Mouse (Mus musculus) forebrain, embryonic 12.5 days (tissue): Measurements from ENCODE around the gene Cdh1. TPM values are rescaled to one million over a fixed set of nuclear protein-coding genes. Genes with fewer than 3 reads are reported as not detected.
"Not testable (repeated sequence)": the region's sequence is repeated elsewhere in the genome, so short reads cannot be mapped to it uniquely, and the experiment has no call there.

Source experiments
- ATAC-seq: fragments of 200-750 bp; cut with Nextera tagmentation; 2 replicates; pipeline ENCODE4 v1.8.0; 2017; ENCODE audit warnings: moderate TSS enrichment; ENCODE audit not compliant: low FRiP score
- H3K27ac ChIP-seq: fragments of 300-500 bp; sonication (generic); 2 replicates; pipeline ENCODE4 v1.5.1; 2016; ENCODE audit warnings: mild to moderate bottlenecking
- H3K27me3 ChIP-seq: fragments of 300-500 bp; sonication (generic); 2 replicates; pipeline ENCODE4 v1.6.1; 2016; ENCODE audit warnings: mild to moderate bottlenecking
- H3K36me3 ChIP-seq: fragments of 300-500 bp; sonication (generic); replicated peaks from 2 replicates; pipeline ENCODE4 v1.6.1; 2016; ENCODE audit warnings: mild to moderate bottlenecking
- H3K4me1 ChIP-seq: fragments of 300-500 bp; sonication (generic); 2 replicates; pipeline ENCODE4 v1.6.1; 2016
- H3K4me2 ChIP-seq: fragments of 300-500 bp; sonication (generic); 2 replicates; pipeline ENCODE4 v1.6.1; 2016; ENCODE audit warnings: mild to moderate bottlenecking, moderate library complexity
- H3K4me3 ChIP-seq: fragments of 300-500 bp; sonication (generic); replicated peaks from 2 replicates; pipeline ENCODE4 v1.5.1; 2016; ENCODE audit warnings: mild to moderate bottlenecking
- H3K9ac ChIP-seq: fragments of 300-500 bp; sonication (generic); 2 replicates; pipeline ENCODE4 v1.6.1; 2016; ENCODE audit warnings: mild to moderate bottlenecking
- H3K9me3 ChIP-seq: fragments of 300-500 bp; sonication (generic); 2 replicates; pipeline ENCODE4 v1.6.1; 2016
- WGBS: fragments of 180-500 bp; shearing (Covaris S2); methylation state at CpG from one replicate; pipeline ENCODE4 v1.1.7; 2016; 5-methylcytosine and 5-hydroxymethylcytosine counted together
- polyA plus RNA-seq: library from polyadenylated mRNA; unstranded; fragments of >200 nt; fragmentation: Nextera tagmentation; extraction: Ambion mirVana; gene quantifications from 2 replicates; pipeline ENCODE4 v1.2.1, GENCODE M21; 2016

The Cdh1 gene
- 3.9 and 4.2 TPM in 2 replicates for polyA plus RNA-seq

DNA sequence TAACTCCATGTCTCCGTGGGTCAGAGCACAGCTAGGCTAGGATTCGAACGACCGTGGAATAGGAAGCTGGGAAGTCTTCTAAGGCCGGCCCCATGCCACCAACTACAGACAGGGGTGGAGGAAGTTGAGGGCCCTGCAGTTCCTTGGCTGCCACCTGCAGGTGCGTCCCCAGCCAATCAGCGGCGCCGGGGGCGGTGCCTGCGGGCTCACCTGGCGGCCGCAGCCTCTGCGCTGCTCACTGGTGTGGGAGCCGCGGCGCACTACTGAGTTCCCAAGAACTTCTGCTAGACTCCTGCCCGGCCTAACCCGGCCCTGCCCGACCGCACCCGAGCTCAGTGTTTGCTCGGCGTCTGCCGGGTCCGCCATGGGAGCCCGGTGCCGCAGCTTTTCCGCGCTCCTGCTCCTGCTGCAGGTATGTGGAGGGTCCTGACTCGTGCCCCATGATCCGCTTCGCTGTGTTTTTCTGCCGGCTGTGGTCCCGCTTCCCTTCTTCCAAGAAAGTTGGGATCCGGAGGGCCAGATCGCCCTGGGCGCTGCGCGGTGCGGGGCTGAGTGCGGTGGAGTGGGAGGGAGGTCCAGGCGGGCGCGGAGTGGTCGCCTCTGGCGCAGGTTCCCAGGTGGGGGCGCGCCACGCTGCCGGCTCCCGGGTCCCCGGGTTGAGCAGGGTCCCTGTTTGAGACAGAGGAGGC lies at the start of gene Cdh1:
Gene Cdh1 (plus strand): TSS at position 221 of the 689 bp plus-strand sequence.
- H3K27me3 ChIP-seq, result peaks cover 61% of the 10 kb centered on the region
- under 1% methylated on average over 53 of the region's 53 CpGs for WGBS
- H3K27ac ChIP-seq, result no peak within 1 kb of the TSS
- H3K4me3 ChIP-seq, result peak within 1 kb of the TSS; percentile 54
- no peaks in the 10 kb centered on the region for H3K9me3 ChIP-seq
- peak within 1 kb of the TSS; percentile 43 for H3K9ac ChIP-seq
- H3K4me2 ChIP-seq, result peak within 1 kb of the TSS; percentile 95
- H3K36me3 ChIP-seq, result no peaks in the 10 kb centered on the region
- peaks cover 17% of the 10 kb centered on the region for H3K4me1 ChIP-seq
- no peak for ATAC-seq

DNA sequence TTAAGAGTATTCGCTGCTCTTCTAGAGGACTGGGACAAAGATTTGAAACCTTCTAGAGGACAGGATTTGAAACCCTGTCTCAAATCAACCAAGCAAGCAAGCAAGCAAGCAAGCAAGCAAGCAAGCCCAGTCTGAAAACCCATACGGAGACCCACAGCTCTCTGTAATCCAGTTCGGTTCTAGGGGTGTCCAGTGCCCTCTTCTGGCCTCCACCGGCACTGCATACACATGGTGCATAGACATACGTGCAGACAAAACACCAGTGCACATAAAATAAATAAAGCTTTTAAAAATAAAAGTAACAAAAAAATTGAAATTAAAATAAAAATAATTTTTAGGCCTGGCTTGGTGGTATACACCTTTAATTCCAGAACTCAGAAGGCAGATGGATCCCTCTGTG lies 49.1 kb upstream of the Cdh1 start:
- H3K4me1 ChIP-seq, result no peaks in the 10 kb centered on the region
- H3K9ac ChIP-seq, result no peak overlapping the region
- peaks cover 10% of the 10 kb centered on the region for H3K9me3 ChIP-seq
- no peak overlapping the region for H3K27ac ChIP-seq
- no peaks in the 10 kb centered on the region for H3K36me3 ChIP-seq
- H3K4me3 ChIP-seq, result no peak overlapping the region
- no peaks in the 10 kb centered on the region for H3K27me3 ChIP-seq
- no peak overlapping the region for H3K4me2 ChIP-seq
- ATAC-seq, result no peak
- WGBS, result 95% methylated on average over 5 of the region's 5 CpGs

DNA sequence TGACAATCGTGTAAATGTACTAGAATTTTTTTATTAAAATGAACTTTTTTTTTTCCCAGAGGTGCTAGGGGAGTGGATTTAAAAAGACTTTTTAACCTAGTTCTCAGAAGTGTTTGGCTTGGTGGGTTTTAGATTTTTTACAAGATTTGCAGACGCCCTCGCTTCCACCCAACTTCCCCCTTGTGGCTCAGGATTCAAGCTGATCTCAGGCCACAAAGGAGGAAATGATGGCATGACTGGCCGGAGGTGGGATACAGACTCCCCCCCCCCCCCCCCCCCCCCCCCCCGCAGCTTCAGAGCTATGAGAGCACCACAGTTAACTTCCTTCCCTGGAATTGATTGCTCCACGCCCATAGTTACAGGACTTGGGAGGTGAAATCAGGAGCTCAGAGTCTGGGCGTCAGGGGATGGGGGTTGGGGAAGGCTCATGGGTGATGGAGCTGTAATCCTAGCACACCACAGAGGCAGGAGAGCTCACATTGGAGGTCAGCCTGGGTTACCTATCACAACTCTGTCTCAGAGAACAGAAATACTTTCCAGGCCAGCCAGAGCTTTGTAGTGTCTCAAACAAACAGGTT lies 47.0 kb upstream of the Cdh1 start:
- Histone ChIP-seq H3K27me3 (no peaks in the 10 kb centered on the region), H3K4me2 (no peak overlapping the region), H3K27ac (no peak overlapping the region), H3K4me1 (peaks cover 1% of the 10 kb centered on the region; the same call in 1 of the 2 replicates), H3K9ac (no peak overlapping the region), H3K4me3 (no peak overlapping the region), H3K36me3 (no peaks in the 10 kb centered on the region), H3K9me3 (peaks cover 10% of the 10 kb centered on the region)
- ATAC-seq, result no peak
- WGBS, result 83% methylated on average over 6 of the region's 7 CpGs

DNA sequence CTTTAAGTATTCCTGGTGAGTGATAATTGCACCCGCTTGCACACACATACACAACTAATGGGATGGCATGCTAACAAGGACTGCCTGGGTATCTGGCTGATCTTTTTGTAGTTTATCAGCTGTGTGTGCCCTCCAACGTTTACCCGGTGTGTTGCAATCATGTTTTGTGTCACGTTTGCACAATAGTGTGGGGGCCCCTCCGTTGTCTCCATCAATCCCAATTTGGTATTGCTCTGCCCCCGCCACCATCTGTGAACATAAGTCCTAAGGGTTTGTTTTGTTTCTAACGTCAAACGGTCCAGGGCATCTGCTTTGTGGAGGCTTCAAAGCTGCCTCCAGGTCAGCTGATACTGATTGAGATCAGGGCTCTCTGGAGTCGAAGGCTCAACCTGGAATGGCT lies 43.3 kb upstream of the Cdh1 start:
- Histone ChIP-seq H3K36me3 (no peaks in the 10 kb centered on the region), H3K9ac (no peak overlapping the region)
- WGBS, result 74% methylated on average over 9 of the region's 9 CpGs

DNA sequence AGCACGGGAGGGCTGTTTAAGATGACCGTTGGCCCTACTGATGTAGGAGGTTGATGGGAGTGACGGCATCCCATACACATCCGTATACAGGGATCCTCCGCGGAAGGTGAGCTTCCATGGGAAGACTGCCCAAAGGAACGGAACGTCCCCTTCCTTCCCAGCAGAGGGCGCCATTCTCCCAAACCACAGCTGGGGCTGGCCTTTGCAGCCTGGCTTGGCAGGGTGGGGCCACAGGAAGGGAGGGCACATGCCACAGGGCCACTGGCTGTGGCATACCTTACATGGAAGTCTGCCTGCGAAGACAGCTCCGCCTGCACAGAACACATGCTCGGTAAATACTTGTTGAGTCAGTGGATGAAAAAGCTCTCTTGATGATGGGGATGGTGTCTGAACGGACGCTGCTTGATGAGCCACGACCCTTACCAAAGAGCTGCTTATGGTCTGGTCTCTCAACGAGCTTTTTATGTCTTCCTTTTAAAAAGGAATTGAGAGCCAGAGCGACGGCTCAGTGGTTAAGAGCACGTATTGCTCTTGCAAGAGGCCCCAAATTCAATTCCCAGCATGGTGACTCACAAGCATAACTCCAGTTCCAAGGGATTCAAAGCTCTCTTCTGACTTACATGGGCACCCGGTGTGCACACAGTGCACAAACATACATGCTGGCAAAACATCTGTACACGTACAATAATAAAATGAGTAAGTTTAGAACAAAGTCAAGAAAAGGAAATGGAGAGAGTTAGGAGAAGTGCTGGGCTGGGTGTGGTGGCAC lies 41.9 kb upstream of the Cdh1 start:
- Histone ChIP-seq H3K4me2 (no peak overlapping the region), H3K9me3 (peaks cover 10% of the 10 kb centered on the region), H3K27me3 (no peaks in the 10 kb centered on the region), H3K36me3 (no peaks in the 10 kb centered on the region), H3K9ac (no peak overlapping the region), H3K27ac (no peak overlapping the region), H3K4me3 (no peak overlapping the region), H3K4me1 (peaks cover 4% of the 10 kb centered on the region; the same call in 1 of the 2 replicates)
- 31% methylated on average over 21 of the region's 21 CpGs for WGBS
- no peak for ATAC-seq

More for the DNA sequence above, 43.3 kb upstream of the Cdh1 start:
- H3K27ac ChIP-seq, result no peak overlapping the region
- no peak overlapping the region for H3K4me2 ChIP-seq
- ATAC-seq, result no peak
- H3K4me3 ChIP-seq, result no peak overlapping the region
- peaks cover 10% of the 10 kb centered on the region for H3K9me3 ChIP-seq
- peaks cover 4% of the 10 kb centered on the region; the same call in 1 of the 2 replicates for H3K4me1 ChIP-seq
- no peaks in the 10 kb centered on the region for H3K27me3 ChIP-seq

DNA sequence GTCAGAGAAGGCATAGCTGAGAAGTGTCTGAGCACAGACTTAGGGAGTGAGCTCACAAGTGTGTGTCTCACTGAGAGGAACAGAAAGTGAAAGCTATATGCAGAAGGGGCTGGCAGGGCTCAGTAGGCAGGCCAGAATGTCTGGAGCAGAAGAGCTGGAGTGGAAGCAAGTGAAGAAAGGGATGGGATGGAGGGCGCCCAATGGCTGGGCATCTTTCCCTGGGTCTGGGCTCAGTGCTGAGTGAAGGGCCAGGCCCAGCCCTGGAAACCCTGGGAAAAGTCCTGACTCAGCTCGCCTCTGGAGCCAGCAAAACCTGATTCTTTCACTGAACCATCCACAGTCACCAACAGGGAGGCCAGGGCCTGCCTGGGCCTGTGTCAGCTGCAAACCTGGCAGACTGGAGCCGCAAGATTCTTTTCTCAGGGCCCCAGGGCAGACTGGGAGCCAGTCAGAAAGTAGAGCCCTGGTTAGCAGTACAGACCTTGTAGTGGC lies 39.4 kb upstream of the Cdh1 start:
- H3K9ac ChIP-seq, result no peak overlapping the region
- no peak for ATAC-seq
- H3K4me1 ChIP-seq, result peaks cover 7% of the 10 kb centered on the region; the same call in 1 of the 2 replicates
- no peak overlapping the region for H3K27ac ChIP-seq
- H3K9me3 ChIP-seq, result peaks cover 1% of the 10 kb centered on the region; the same call in 1 of the 2 replicates
- WGBS, result 82% methylated on average over 3 of the region's 3 CpGs
- H3K4me2 ChIP-seq, result no peak overlapping the region
- no peaks in the 10 kb centered on the region for H3K27me3 ChIP-seq
- no peak overlapping the region for H3K4me3 ChIP-seq
- H3K36me3 ChIP-seq, result no peaks in the 10 kb centered on the region

DNA sequence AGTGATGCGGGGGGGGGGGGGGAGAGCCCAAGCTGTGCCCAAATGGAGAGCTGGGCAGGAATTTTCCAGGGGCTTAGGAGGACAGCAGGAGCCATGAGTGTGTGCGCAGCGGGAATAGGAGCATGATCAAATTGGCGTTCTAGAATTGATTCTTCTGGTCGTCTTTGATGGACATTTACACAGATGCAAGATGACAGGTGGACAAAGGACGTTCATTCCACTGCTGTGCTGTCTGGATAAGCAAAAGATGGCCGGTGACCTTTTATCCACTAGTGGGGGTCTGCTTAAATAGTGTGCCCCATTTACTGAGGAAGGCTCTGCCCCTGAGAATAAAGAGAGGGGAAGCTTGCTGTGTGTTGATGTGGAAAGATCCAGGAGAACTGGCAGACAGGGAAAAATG lies 34.1 kb upstream of the Cdh1 start:
- no peak for ATAC-seq
- Histone ChIP-seq H3K4me3 (no peak overlapping the region), H3K4me1 (peaks cover 8% of the 10 kb centered on the region; the same call in 1 of the 2 replicates), H3K9ac (no peak overlapping the region), H3K27ac (no peak overlapping the region), H3K4me2 (no peak overlapping the region), H3K36me3 (no peaks in the 10 kb centered on the region), H3K27me3 (no peaks in the 10 kb centered on the region), H3K9me3 (no peaks in the 10 kb centered on the region)
- 34% methylated on average over 7 of the region's 7 CpGs for WGBS

DNA sequence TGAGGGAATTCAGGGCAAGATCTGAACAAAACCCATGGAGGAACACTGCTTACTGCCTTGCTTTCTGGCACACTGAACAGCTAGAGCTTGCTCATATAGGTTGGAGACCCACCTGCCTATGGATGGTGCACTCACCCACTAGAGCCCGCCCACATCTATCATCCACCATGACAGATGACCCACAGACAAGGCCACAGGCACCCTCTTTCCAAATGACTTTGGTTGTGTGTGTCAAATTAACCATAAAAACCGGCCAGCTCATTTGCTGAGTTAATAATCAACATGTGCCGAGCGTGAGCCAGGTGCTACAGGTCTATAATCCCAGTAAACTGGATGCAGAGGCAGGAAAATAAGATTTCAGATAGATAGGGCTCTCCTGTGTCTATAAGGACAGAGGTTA lies 32.8 kb upstream of the Cdh1 start:
- Histone ChIP-seq H3K4me3 (no peak overlapping the region), H3K4me2 (no peak overlapping the region), H3K9me3 (no peaks in the 10 kb centered on the region), H3K36me3 (no peaks in the 10 kb centered on the region), H3K27ac (no peak overlapping the region), H3K9ac (no peak overlapping the region), H3K27me3 (no peaks in the 10 kb centered on the region), H3K4me1 (peaks cover 8% of the 10 kb centered on the region; the same call in 1 of the 2 replicates)
- ATAC-seq, result no peak
- WGBS, result 81% methylated on average over 4 of the region's 4 CpGs

DNA sequence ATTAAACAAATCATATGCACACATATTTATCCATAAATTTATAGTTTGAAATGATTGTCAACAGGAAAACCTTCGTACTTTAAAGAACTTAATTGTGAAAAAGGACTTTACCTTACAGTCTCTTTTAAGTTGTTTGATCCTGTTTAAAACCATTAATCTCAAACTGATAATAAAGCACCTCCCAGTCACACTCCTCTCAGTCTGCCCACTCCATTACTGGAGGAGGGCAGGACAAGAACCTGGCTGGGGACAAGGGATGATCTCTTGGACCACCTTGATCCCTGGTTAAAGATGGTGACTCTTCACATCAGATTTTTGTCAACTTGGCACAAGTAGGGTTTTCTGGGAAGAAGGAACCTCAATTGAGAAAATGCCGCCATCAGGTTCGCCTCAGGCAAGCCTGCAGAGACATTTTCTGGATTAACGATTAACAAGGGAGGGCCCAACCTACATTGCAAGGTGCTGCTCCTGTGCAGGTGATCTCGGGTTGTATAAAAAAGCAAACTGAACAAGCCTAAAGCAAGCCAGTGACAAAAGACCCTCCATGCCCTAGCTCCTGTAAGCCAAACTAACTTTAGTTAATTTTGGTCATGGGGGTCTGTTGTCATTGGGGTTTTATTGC lies 31.5 kb upstream of the Cdh1 start:
- no peak overlapping the region for H3K27ac ChIP-seq
- no peaks in the 10 kb centered on the region for H3K36me3 ChIP-seq
- no peak overlapping the region for H3K4me2 ChIP-seq
- no peaks in the 10 kb centered on the region for H3K9me3 ChIP-seq
- no peaks in the 10 kb centered on the region for H3K27me3 ChIP-seq
- H3K9ac ChIP-seq, result no peak overlapping the region
- no peak overlapping the region for H3K4me3 ChIP-seq
- 85% methylated on average over 5 of the region's 5 CpGs for WGBS
- peaks cover 8% of the 10 kb centered on the region; the same call in 1 of the 2 replicates for H3K4me1 ChIP-seq
- ATAC-seq, result no peak

DNA sequence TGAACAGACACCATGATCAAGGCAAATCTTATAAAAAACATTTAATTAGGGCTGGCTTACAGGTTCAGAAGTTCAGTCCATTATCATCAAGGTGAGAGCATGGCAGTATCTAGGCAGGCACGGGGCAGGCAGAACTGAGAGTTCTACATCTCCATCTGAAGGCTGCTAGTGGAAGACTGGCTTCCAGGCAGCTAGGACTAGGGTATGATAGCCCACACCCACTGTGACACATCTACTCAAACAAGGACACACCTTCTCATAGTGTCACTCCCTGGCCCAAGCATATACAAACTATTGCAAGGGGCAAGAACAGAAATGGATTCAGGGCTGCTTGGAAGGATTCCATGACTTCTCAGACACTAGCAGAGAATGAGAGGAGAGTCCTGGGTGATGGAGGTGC lies 31.0 kb upstream of the Cdh1 start:
- H3K36me3 ChIP-seq, H3K9ac ChIP-seq, H3K9me3 ChIP-seq, H3K27ac ChIP-seq, ATAC-seq, H3K4me3 ChIP-seq, H3K27me3 ChIP-seq, H3K4me2 ChIP-seq: not testable (repeated sequence)
- WGBS, result 81% methylated on average over 1 of the region's 1 CpGs
- H3K4me1 ChIP-seq, result peaks cover 10% of the 10 kb centered on the region; the same call in 1 of the 2 replicates

DNA sequence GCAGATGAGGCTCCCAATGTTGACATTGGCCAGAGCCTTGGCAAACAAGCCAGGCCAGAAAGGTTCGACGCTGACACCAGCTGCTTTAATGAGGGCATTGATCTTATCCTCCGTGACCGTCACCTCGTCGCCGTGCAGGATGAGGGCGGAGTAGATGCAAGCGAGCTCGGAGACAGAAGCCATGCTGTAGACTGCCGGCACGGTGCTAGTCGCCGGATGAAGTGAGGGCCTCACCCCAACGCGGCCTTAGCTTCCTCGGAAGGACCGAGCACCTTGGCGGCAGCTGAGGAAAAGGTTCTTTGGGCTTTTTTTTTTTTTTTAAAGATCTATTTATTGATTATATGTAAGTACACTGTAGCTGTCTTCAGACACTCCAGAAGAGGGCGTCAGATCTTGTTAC lies 30.0 kb upstream of the Cdh1 start, which contains the start of gene Gm10073:
Gene Gm10073 (minus strand): TSS at position 294 of the 400 bp plus-strand sequence.
- WGBS, result 66% methylated on average over 20 of the region's 20 CpGs
- not testable (repeated sequence) for ATAC-seq

DNA sequence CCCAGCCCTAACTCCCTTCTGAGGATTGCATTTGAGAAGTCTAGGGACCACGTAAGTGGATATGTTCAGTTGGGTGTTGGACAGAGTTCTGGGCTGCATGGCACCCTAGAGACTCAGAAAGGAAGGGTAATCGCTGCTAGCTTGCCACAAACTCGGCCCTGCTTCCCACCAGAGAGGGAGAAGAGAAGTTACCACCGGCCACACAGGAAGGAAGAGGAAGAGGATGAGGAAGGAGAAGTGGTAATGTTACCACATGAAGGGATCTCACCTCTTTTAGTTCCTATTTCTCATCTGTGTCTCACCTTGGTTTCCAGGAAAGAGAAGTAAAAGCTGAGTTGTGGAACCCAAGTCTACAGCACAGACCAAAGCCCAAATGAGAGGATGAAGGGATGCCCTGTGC lies 28.9 kb upstream of the Cdh1 start:
- no peak for ATAC-seq
- Histone ChIP-seq H3K36me3 (no peaks in the 10 kb centered on the region), H3K9ac (no peak overlapping the region), H3K4me3 (no peak overlapping the region), H3K4me1 (0 out of 2 replicates have a peak, but pooled peaks cover 3% of the 10 kb centered on the region), H3K4me2 (no peak overlapping the region), H3K27ac (no peak overlapping the region), H3K9me3 (no peaks in the 10 kb centered on the region), H3K27me3 (no peaks in the 10 kb centered on the region)
- 93% methylated on average over 4 of the region's 4 CpGs for WGBS

More for the DNA sequence above, 30.0 kb upstream of the Cdh1 start, which contains the start of gene Gm10073:
- not testable (repeated sequence) for H3K9ac ChIP-seq, H3K4me3 ChIP-seq, H3K36me3 ChIP-seq, H3K27me3 ChIP-seq, H3K4me2 ChIP-seq, H3K9me3 ChIP-seq, H3K27ac ChIP-seq
- H3K4me1 ChIP-seq, result peaks cover 11% of the 10 kb centered on the region; the same call in 1 of the 2 replicates
